ENCODE assay signal across 8 mouse cellular contexts in genomic region chr4:131400756-131401155, GRCm38 (mm10).
DNase-seq lines count a peak whose midpoint lies in the region; ATAC-seq and TF ChIP-seq lines count a peak whose summit lies in the region.

No protein-coding gene starts in this region.

- no peaks in the 10 kb centered on the region for H3K27me3 ChIP-seq in forebrain, postnatal 0 days (ENCODE audit: insufficient read depth, low read length)
- H3K27me3 ChIP-seq in forebrain, embryonic 16.5 days (replicated peaks; ENCODE audit: control insufficient read depth, insufficient read depth, low read length) = no peaks in the 10 kb centered on the region

- H3K9me3 ChIP-seq in forebrain, postnatal 0 days (ENCODE audit: low read length) = no peaks in the 10 kb centered on the region; the same call in 1 of the 2 replicates
- no peaks in the 10 kb centered on the region for H3K9me3 ChIP-seq in forebrain, embryonic 16.5 days (ENCODE audit: control insufficient read depth, low read length)

- H3K27ac ChIP-seq in forebrain, postnatal 0 days (ENCODE audit: low read depth, low read length) = no peak overlapping the region
- no peak overlapping the region for H3K27ac ChIP-seq in forebrain, embryonic 16.5 days (ENCODE audit: low read length)

- H3K4me2 ChIP-seq in forebrain, postnatal 0 days (ENCODE audit: low read depth) = no peak overlapping the region
- no peak overlapping the region for H3K4me2 ChIP-seq in forebrain, embryonic 16.5 days (ENCODE audit: low read length)

- H3K9ac ChIP-seq in forebrain, postnatal 0 days = no peak overlapping the region
- H3K9ac ChIP-seq in forebrain, embryonic 16.5 days (replicated peaks; ENCODE audit: low read depth, low read length) = no peak overlapping the region

- 0 out of 2 replicates have a peak, but pooled peaks cover 3% of the 10 kb centered on the region for H3K4me1 ChIP-seq in forebrain, postnatal 0 days (ENCODE audit: insufficient read depth)
- peaks cover 7% of the 10 kb centered on the region for H3K4me1 ChIP-seq in forebrain, embryonic 16.5 days (replicated peaks; ENCODE audit: control insufficient read depth, insufficient read depth, low read length)

- no peak for DNase-seq in forebrain, postnatal 0 days
- peak; percentile 47 to 65 for DNase-seq in right cerebral cortex, adult 2 months (ENCODE audit: low spot score in 2 of 2)
- DNase-seq in right cerebral cortex, postnatal 25 days = no peak
- peak; percentile 43 for DNase-seq in cerebellum, adult 9-11 months
- DNase-seq in kidney, adult 8-10 months = peak; percentile 28 to 68

- H3K4me3 ChIP-seq in forebrain, postnatal 0 days (ENCODE audit: low read depth, low read length) = no peak overlapping the region
- no peak overlapping the region for H3K4me3 ChIP-seq in forebrain, embryonic 16.5 days (replicated peaks; ENCODE audit: low read length)

- TF ChIP-seq CTCF in forebrain, postnatal 0 days (IDR thresholded peaks at IDR 0.05; ENCODE audit: low read depth) = peak; percentile 64

- 20% methylated on average over 11 of the region's 11 CpGs for WGBS in forebrain, postnatal 0 days
- WGBS in forebrain, embryonic 16.5 days = 22% methylated on average over 11 of the region's 11 CpGs

- no peaks in the 10 kb centered on the region for H3K36me3 ChIP-seq in forebrain, postnatal 0 days (ENCODE audit: insufficient read depth)
- no peaks in the 10 kb centered on the region for H3K36me3 ChIP-seq in forebrain, embryonic 16.5 days (ENCODE audit: control insufficient read depth, insufficient read depth)

- ATAC-seq in forebrain, postnatal 0 days = no peak
- no peak for ATAC-seq in forebrain, embryonic 16.5 days
- peak; percentile 39; the same call in 1 of the 2 replicates for ATAC-seq in megakaryocyte progenitor cell, adult 5-6 weeks (replicated peaks; ENCODE audit: poor library complexity)
- ATAC-seq in erythroblast, adult 5-6 weeks (replicated peaks; ENCODE audit: low FRiP score, poor library complexity, severe bottlenecking) = no peak

Comparison
In these comparisons a context has a peak if more than half of its experiments do, and no peak if none do; other contexts are left out.
1. DNase-seq: peak in right cerebral cortex, adult 2 months (2 of 2), cerebellum, adult 9-11 months (single experiment) and kidney, adult 8-10 months (2 of 2); none in forebrain, postnatal 0 days (single experiment) and right cerebral cortex, postnatal 25 days (single experiment).